Mouse (Mus musculus) thymus, adult 18-20 months (tissue): Measurements from ENCODE around the gene Trex1.

Experiments
- DNase-seq, 2 experiments: peaks; one replicate each; pipeline ENCODE4 v3.0.0; 2022; ENCODE audit warnings: mixed read lengths in 2 of 2

Trex1 gene

GRCm38 (mm10) chr9:109059136-109059903 is at the start of gene Trex1:
TSS of gene Trex1 (minus strand) at chr9:109059734.
- DNase-seq: peak; percentile 74 to 77

- no peak for DNase-seq
These were observed 47.8 kb upstream of the Trex1 start for GRCm38 (mm10) chr9:109107341-109107740.

- DNase-seq: no peak
These were observed 46.1 kb upstream of the Trex1 start for GRCm38 (mm10) chr9:109105648-109106047.

GRCm38 (mm10) chr9:109105011-109105410 is 45.5 kb upstream of the Trex1 start:
- DNase-seq: no peak

GRCm38 (mm10) chr9:109104083-109104482 is 44.5 kb upstream of the Trex1 start:
- DNase-seq: no peak

- DNase-seq: no peak
These were observed 43.7 kb upstream of the Trex1 start for GRCm38 (mm10) chr9:109103250-109103649.

- no peak for DNase-seq
These were observed 43.0 kb upstream of the Trex1 start for GRCm38 (mm10) chr9:109102541-109102940.

GRCm38 (mm10) chr9:109101933-109102445 is 42.5 kb upstream of the Trex1 start:
- no peak for DNase-seq

- no peak for DNase-seq
These were observed 40.9 kb upstream of the Trex1 start for GRCm38 (mm10) chr9:109100307-109100928.

- no peak for DNase-seq
These were observed 39.4 kb upstream of the Trex1 start for GRCm38 (mm10) chr9:109098969-109099368.

- no peak for DNase-seq
These were observed 38.8 kb upstream of the Trex1 start for GRCm38 (mm10) chr9:109098366-109098765.

GRCm38 (mm10) chr9:109097831-109098230 is 38.3 kb upstream of the Trex1 start:
- no peak for DNase-seq

GRCm38 (mm10) chr9:109097291-109097690 is 37.8 kb upstream of the Trex1 start:
- no peak for DNase-seq

GRCm38 (mm10) chr9:109096856-109097255 is 37.3 kb upstream of the Trex1 start:
- no peak for DNase-seq

GRCm38 (mm10) chr9:109096251-109096661 is 36.7 kb upstream of the Trex1 start:
- DNase-seq: no peak

GRCm38 (mm10) chr9:109095137-109095982 is 35.8 kb upstream of the Trex1 start, which contains the start of gene Plxnb1:
TSS of gene Plxnb1 (plus strand) at chr9:109095389.
- DNase-seq: peak; percentile 66 to 67

- no peak for DNase-seq
These were observed 35.1 kb upstream of the Trex1 start for GRCm38 (mm10) chr9:109094553-109095136.

GRCm38 (mm10) chr9:109093786-109094552 is 34.4 kb upstream of the Trex1 start:
- no peak for DNase-seq

GRCm38 (mm10) chr9:109092799-109093198 is 33.3 kb upstream of the Trex1 start:
- DNase-seq: no peak

- DNase-seq: no peak
These were observed 32.3 kb upstream of the Trex1 start for GRCm38 (mm10) chr9:109091802-109092201.

- no peak for DNase-seq
These were observed 30.9 kb upstream of the Trex1 start for GRCm38 (mm10) chr9:109090446-109090845.

GRCm38 (mm10) chr9:109087987-109088386 is 28.5 kb upstream of the Trex1 start:
- no peak for DNase-seq
